Mouse (Mus musculus): Measurements from ENCODE around the gene Hoxc6. TPM values are rescaled to one million over a fixed set of nuclear protein-coding genes. Genes with fewer than 3 reads are reported as not detected.
A peak's percentile ranks its signal among the peaks of the same experiment; 100 is the strongest.

Hoxc6 gene
- polyA plus RNA-seq, 2 experiments, result 2.5 to 10.4 TPM

GRCm38 (mm10) chr15:102980352-102980751, 17.7 kb upstream of the Hoxc6 start:
- Histone ChIP-seq H3K27ac (replicated peaks; ENCODE audit: low read depth, low read length) (no peak overlapping the region), H3K9ac (ENCODE audit: low read depth, low read length, severe bottlenecking) (no peak overlapping the region), H3K4me1 (ENCODE audit: control insufficient read depth, insufficient read depth, low read length) (peaks cover 9% of the 10 kb centered on the region), H3K27me3 (ENCODE audit: control insufficient read depth, insufficient read depth, low read length) (peaks cover 95% of the 10 kb centered on the region), H3K9me3 (ENCODE audit: control insufficient read depth, low read length) (no peaks in the 10 kb centered on the region), H3K36me3 (ENCODE audit: control insufficient read depth, insufficient read depth, low read length) (no peaks in the 10 kb centered on the region), H3K4me2 (replicated peaks; ENCODE audit: low read depth, low read length, severe bottlenecking) (peak overlapping the region; percentile 62; the same call in 1 of the 2 replicates), H3K4me3 (replicated peaks; ENCODE audit: low read length) (peak overlapping the region; percentile 42; the same call in 1 of the 2 replicates)
- no peak for ATAC-seq (ENCODE audit: low FRiP score, low read depth)
- DNase-seq (ENCODE audit: low spot score), result no peak
- TF ChIP-seq POLR2A (IDR thresholded peaks at IDR 0.05; ENCODE audit: borderline replicate concordance, extremely low read depth, insufficient read depth, insufficient read length), result no peak
- WGBS, result 3% methylated on average over 11 of the region's 11 CpGs

GRCm38 (mm10) chr15:102980912-102981311, 17.1 kb upstream of the Hoxc6 start:
- no peak for TF ChIP-seq POLR2A (IDR thresholded peaks at IDR 0.05; ENCODE audit: borderline replicate concordance, extremely low read depth, insufficient read depth, insufficient read length)
- no peaks in the 10 kb centered on the region for H3K36me3 ChIP-seq (ENCODE audit: control insufficient read depth, insufficient read depth, low read length)
- peak overlapping the region; percentile 53; the same call in 1 of the 2 replicates for H3K9ac ChIP-seq (ENCODE audit: low read depth, low read length, severe bottlenecking)
- H3K27ac ChIP-seq (replicated peaks; ENCODE audit: low read depth, low read length), result no peak overlapping the region
- 1% methylated on average over 14 of the region's 14 CpGs for WGBS
- H3K4me3 ChIP-seq (replicated peaks; ENCODE audit: low read length), result peak overlapping the region; percentile 42
- peaks cover 9% of the 10 kb centered on the region for H3K4me1 ChIP-seq (ENCODE audit: control insufficient read depth, insufficient read depth, low read length)
- no peaks in the 10 kb centered on the region for H3K9me3 ChIP-seq (ENCODE audit: control insufficient read depth, low read length)
- ATAC-seq (ENCODE audit: low FRiP score, low read depth) (no peak), DNase-seq (ENCODE audit: low spot score) (no peak)
- H3K27me3 ChIP-seq (ENCODE audit: control insufficient read depth, insufficient read depth, low read length), result peaks cover 95% of the 10 kb centered on the region
- peak overlapping the region; percentile 62 for H3K4me2 ChIP-seq (replicated peaks; ENCODE audit: low read depth, low read length, severe bottlenecking)

- ATAC-seq (ENCODE audit: low FRiP score, low read depth), result 0 out of 2 replicates have a peak, but pooled peaks have one; percentile 32
- peak overlapping the region; percentile 53 for H3K9ac ChIP-seq (ENCODE audit: low read depth, low read length, severe bottlenecking)
- TF ChIP-seq POLR2A (IDR thresholded peaks at IDR 0.05; ENCODE audit: borderline replicate concordance, extremely low read depth, insufficient read depth, insufficient read length), result no peak
- no peaks in the 10 kb centered on the region for H3K36me3 ChIP-seq (ENCODE audit: control insufficient read depth, insufficient read depth, low read length)
- peak; percentile 75 for DNase-seq (ENCODE audit: low spot score)
- H3K9me3 ChIP-seq (ENCODE audit: control insufficient read depth, low read length), result no peaks in the 10 kb centered on the region
- H3K4me2 ChIP-seq (replicated peaks; ENCODE audit: low read depth, low read length, severe bottlenecking), result peak overlapping the region; percentile 62
- peak overlapping the region; percentile 42 for H3K4me3 ChIP-seq (replicated peaks; ENCODE audit: low read length)
- under 1% methylated on average over 83 of the region's 88 CpGs for WGBS
- H3K4me1 ChIP-seq (ENCODE audit: control insufficient read depth, insufficient read depth, low read length), result peaks cover 8% of the 10 kb centered on the region
- H3K27ac ChIP-seq (replicated peaks; ENCODE audit: low read depth, low read length), result peak overlapping the region; percentile 50; the same call in 1 of the 2 replicates
- peaks cover 97% of the 10 kb centered on the region for H3K27me3 ChIP-seq (ENCODE audit: control insufficient read depth, insufficient read depth, low read length)
These were observed 16.4 kb upstream of the Hoxc6 start for GRCm38 (mm10) chr15:102981379-102982288.

- TF ChIP-seq POLR2A (IDR thresholded peaks at IDR 0.05; ENCODE audit: borderline replicate concordance, extremely low read depth, insufficient read depth, insufficient read length), result no peak
- WGBS, result 8% methylated on average over 12 of the region's 12 CpGs
- peaks cover 97% of the 10 kb centered on the region for H3K27me3 ChIP-seq (ENCODE audit: control insufficient read depth, insufficient read depth, low read length)
- H3K9me3 ChIP-seq (ENCODE audit: control insufficient read depth, low read length), result no peaks in the 10 kb centered on the region
- no peak for ATAC-seq (ENCODE audit: low FRiP score, low read depth)
- H3K36me3 ChIP-seq (ENCODE audit: control insufficient read depth, insufficient read depth, low read length), result no peaks in the 10 kb centered on the region
- no peak for DNase-seq (ENCODE audit: low spot score)
- H3K4me3 ChIP-seq (replicated peaks; ENCODE audit: low read length), result no peak overlapping the region; the same call in 1 of the 2 replicates
- H3K4me1 ChIP-seq (ENCODE audit: control insufficient read depth, insufficient read depth, low read length), result peaks cover 4% of the 10 kb centered on the region
- H3K9ac ChIP-seq (ENCODE audit: low read depth, low read length, severe bottlenecking), result no peak overlapping the region
- H3K4me2 ChIP-seq (replicated peaks; ENCODE audit: low read depth, low read length, severe bottlenecking), result no peak overlapping the region
- no peak overlapping the region for H3K27ac ChIP-seq (replicated peaks; ENCODE audit: low read depth, low read length)
These were observed 14.3 kb upstream of the Hoxc6 start for GRCm38 (mm10) chr15:102983716-102984115.

- Histone ChIP-seq H3K9ac (ENCODE audit: low read depth, low read length, severe bottlenecking) (no peak overlapping the region), H3K36me3 (ENCODE audit: control insufficient read depth, insufficient read depth, low read length) (no peaks in the 10 kb centered on the region), H3K27ac (replicated peaks; ENCODE audit: low read depth, low read length) (no peak overlapping the region), H3K9me3 (ENCODE audit: control insufficient read depth, low read length) (no peaks in the 10 kb centered on the region), H3K27me3 (ENCODE audit: control insufficient read depth, insufficient read depth, low read length) (peaks cover 98% of the 10 kb centered on the region), H3K4me3 (replicated peaks; ENCODE audit: low read length) (no peak overlapping the region), H3K4me1 (ENCODE audit: control insufficient read depth, insufficient read depth, low read length) (peaks cover 4% of the 10 kb centered on the region), H3K4me2 (replicated peaks; ENCODE audit: low read depth, low read length, severe bottlenecking) (no peak overlapping the region)
- DNase-seq (ENCODE audit: low spot score) (no peak), ATAC-seq (ENCODE audit: low FRiP score, low read depth) (no peak)
- TF ChIP-seq POLR2A (IDR thresholded peaks at IDR 0.05; ENCODE audit: borderline replicate concordance, extremely low read depth, insufficient read depth, insufficient read length), result no peak
- 14% methylated on average over 10 of the region's 10 CpGs for whole genome bisulfite sequencing
These were observed 13.5 kb upstream of the Hoxc6 start for GRCm38 (mm10) chr15:102984521-102984920.
